Mouse (Mus musculus): ENCODE measurements around the gene Tmem14a.
A peak's percentile ranks its signal among the peaks of the same experiment; 100 is the strongest.
"Not testable (repeated sequence)": the region's sequence is repeated elsewhere in the genome, so short reads cannot be mapped to it uniquely, and the experiment has no call there.

Tmem14a gene

DNA sequence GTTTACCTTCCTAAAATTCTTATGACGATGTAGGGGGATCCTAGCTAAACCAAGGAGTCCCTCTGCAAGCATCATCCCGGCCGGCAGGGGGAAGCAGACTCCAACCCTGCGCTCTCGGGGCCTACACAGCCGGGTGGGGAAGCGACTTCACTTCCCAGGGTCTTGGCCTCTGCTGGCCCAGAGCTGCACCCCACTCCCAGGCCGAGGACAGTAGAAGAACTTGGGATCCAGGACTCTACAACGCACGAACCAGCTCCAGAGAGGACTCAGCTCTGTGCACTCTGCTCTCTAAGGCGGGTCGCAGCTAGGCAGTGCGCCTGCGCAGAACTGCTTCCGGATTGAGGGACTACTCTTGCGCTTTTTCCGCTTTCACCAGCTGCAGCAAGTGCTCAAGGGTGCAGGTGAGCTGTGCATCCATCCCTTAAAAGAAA, at the start of gene Tmem14a:
Tmem14a (plus strand) TSS at position 87 of the 431 bp plus-strand sequence.
- DNase-seq (ENCODE audit: extremely low read depth, low read depth, low spot score) = no peak

DNA sequence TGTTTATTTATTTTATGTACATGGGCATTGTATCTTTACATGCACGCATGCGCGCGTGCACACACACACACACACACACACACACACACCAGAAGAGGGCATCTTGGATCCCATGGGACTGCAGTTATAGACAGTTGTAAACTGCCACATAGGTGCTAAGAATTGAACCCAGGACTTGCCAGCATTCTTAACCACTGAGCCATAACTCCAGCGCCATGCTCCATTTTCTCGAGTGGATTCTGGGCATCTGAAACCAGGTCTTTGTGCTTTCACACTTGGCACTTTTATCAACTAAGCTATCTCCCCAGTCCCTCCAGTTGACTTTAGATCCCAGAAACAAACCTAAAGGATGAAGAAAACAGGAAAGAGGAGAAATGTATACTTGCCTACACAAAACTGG, 33.2 kb upstream of the Tmem14a start:
- no peak for DNase-seq (ENCODE audit: extremely low read depth, low read depth, low spot score)

DNA sequence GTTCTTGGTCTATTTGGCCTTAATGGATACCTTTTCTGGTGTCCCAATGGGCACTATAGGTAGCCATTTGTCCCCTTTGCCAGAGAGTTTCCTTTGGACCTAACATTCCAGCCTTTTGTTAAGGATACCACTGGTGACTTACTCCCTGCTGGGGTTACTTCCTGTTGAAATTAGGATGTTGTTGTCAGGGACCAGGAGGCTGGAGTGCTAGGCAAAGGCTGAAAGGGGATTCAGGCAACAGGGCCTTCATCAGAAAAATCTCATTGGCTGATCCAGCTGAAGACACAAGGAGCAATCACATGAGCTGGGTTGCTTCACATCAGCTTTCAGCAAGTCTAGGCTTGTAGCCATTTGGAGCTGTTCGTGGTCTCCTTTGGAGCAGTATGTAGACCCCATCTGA, 12.1 kb upstream of the Tmem14a start:
- no peak for DNase-seq (ENCODE audit: extremely low read depth, low read depth, low spot score)

DNA sequence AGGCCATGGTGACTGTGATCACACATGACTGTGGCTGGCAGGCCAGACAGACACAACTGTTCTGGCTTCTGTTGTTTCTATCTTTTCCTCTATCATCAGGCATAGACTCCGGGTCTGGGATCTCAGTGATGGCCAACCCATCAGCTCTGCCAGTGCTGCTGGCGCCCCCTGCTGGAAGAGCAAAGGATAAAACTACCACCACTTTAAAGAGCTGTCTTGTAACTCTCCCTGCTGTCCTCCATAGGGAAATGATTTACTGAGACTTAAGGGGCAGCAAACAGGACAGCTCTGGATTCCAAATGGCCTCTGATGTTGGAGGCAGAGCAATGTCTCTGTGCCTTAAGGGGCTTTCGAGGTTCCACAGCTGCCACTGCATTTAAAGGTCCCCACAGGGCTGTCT, 4.8 kb upstream of the Tmem14a start:
- DNase-seq (ENCODE audit: extremely low read depth, low read depth, low spot score) = not testable (repeated sequence)

DNA sequence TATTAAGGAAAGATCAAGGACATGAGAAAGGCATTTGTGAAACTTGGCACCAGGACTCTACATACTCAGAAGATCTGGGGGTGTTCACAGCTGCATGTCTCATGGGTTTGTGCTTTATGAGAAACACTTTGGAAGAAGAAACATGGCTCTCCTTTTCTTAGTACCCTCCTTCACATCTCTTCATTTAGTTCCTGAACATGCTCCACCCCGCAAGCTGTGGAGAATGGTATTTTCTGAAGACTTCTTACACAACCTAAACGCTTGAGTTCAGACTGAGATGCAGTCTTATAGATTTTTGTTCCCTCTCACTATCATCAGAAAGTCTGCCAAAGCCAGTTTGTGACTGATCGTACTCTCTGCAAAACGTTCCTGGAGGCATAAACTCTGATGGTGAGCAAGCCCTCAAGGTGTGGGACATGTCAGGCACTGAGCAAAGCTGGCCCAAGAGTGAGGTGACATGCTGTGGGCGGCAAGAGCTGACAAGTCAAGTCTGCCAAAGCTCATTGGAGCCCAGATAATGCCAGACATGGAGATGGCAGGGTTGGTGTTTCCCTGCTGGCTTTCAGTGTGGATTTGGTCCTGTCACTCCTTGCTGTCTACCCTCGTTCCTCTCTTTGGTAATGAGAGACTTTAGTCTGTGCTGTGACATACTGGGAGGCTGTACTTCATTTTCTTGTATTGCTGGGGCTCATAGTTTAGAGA, 4.2 kb upstream of the Tmem14a start:
- not testable (repeated sequence) for DNase-seq (ENCODE audit: extremely low read depth, low read depth, low spot score)

DNA sequence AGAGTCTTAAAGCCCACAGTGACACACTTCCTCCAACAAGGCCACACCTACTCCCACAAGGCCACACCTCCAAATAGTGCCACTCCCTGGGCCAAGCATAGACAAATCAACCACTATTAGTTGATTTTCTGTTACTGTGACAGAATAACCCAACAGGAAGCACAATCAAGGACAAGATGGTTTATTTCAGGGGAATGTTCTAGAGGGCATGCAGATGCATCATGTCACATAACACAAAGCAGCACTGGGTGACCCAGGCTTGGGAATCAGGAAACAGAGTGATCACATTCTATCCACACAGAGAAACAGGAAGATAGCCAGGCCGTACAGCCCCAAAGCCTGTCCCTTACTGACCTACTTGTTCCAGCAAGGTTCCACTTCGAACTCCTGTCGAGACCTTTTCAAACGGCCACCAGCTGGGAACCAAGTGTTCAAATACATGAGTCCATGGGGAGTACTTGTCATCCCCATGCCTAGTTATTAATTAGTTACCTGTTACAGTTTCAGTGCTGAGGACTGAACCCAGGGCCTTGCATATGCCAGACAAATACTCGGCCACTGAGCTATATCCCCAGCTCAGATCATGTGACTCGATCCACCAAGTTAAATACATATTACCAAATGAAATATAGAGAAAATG, 9.5 kb downstream of the Tmem14a start:
- DNase-seq (ENCODE audit: extremely low read depth, low read depth, low spot score) = no peak

DNA sequence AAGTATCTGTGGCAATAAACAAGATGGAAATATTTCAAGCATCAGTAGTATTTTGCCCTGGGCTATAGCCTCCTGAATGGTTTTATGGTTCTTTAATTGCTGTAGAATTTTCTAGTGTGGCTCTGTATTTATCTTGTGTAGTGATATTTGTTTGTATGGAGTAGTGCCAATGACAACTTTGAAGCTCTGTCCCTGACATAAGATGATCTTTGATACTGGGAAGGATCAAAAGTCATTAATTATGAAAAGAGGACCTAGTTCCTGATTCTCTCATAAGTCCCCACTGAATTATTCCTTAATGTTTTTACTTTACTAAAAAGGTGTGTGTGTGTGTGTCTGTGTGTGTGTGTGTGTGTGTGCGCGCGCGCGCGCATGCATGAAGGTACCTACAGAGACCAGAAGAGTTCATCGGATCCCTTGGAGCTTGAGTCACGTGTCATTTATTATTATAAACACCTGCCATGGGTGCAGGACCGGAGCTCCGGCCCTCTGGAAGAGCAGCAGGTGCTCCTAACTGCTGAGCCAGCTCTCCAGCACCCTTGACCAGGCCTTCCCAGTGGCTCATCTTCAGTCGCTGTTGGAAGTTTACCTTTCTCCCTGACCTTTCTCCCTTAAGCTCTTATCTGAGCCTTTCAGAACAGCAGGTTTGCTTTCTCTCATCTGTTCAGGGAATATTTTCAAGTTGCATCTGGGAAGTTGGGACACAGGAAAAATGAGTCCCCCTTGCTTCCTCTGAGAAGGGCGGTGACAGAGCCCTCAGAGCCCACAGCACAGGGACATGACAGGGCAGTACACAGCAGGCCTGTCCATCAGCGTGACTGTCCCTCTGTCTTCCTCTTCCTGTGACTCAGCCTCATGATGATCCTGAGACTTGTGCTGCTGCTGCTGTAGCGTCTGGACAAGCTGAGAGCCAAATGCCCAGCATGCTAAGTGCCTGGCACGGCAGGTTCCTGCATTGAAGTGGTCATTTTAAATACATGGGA, 10.7 kb downstream of the Tmem14a start:
- DNase-seq (ENCODE audit: extremely low read depth, low read depth, low spot score) = not testable (repeated sequence)

DNA sequence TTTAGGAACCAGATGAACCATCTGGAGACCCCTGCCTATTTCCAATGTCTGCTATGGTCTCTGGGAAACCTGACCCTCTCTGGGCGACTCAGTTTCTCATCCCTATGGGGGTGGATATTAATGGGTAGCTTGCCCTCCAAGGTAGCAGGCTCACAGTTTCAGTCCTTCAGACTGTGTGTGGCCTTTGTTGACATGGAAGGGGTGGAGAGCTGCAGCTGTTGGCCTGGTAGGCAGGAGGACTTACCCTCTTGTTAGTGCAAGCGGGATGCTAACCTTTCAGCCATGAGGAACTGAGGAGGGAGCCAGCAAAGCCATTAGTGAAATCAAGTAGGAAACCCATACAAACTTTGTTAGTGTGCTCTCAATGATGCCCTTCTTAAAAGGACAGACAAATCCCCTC, 12.0 kb downstream of the Tmem14a start:
- no peak for DNase-seq (ENCODE audit: extremely low read depth, low read depth, low spot score)

DNA sequence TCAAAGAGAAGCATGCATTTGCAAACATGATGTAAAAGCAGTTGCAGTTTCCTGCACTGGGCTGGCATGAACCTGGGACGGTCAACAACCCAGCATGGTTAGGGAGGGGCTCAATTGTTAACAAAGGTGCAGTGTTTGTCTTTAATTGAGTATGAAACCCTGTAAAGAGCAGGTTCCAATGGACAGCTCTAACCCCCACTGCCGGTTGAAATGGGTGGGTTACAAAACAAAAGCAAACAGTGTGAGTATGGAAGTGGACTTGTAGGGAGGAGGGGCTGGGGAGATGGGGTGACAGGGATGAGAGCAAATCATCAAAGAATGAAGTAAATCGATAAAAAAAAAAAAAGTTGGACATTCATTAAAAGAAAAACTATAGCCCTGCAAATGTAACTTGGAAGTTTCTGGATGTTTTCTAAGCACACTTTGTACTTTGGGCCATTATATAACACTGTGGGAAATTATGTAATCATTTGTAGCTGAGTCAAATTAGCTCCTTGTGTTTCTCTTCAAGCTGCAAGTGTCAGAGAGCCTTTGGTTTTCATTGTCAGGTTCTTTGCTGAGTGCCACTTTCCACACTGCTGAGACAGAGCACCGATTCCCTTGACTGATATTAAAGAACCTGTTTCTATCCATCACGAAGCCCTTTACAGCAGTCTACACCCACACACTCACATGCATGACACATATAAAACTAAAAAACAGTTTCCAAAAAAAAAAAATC, 13.5 kb downstream of the Tmem14a start:
- DNase-seq (ENCODE audit: extremely low read depth, low read depth, low spot score) = no peak

DNA sequence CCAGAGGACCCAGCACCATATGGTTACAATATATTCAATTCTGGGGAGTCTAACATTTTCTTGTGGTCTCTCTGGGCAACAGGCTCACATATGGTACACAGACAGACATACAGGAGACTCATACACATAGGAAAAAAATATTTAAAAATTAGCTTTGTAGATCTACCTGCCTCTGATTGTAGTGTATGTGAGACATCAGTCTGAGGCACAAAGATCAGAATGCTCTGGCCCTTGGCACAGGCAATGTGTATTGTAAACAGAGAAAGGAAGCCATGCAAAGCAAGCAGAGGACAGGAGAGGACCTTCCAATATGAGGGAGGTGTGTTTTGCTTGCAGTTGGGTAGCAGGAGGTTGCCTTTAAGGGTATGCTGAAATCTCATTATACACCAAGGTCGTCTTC, 14.1 kb downstream of the Tmem14a start:
- no peak for DNase-seq (ENCODE audit: extremely low read depth, low read depth, low spot score)

DNA sequence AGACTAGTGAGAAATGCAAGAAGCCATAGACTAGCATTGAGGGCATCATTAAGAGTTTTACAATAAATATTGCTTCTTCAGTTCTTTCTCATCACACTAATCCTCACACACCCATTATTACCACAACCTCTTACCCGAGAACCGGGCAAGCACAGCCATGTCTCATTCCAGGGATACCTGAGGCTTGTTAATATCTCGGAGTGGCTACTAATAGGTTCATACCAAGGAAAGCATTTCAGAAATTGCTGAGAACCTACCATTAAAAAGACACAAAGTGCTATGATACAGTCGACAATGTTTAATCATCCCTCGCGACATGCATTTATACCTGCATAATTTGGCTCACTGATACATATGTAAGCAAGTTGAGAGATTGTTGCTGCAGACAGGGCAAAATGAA, 17.0 kb downstream of the Tmem14a start:
- no peak for DNase-seq (ENCODE audit: extremely low read depth, low read depth, low spot score)

DNA sequence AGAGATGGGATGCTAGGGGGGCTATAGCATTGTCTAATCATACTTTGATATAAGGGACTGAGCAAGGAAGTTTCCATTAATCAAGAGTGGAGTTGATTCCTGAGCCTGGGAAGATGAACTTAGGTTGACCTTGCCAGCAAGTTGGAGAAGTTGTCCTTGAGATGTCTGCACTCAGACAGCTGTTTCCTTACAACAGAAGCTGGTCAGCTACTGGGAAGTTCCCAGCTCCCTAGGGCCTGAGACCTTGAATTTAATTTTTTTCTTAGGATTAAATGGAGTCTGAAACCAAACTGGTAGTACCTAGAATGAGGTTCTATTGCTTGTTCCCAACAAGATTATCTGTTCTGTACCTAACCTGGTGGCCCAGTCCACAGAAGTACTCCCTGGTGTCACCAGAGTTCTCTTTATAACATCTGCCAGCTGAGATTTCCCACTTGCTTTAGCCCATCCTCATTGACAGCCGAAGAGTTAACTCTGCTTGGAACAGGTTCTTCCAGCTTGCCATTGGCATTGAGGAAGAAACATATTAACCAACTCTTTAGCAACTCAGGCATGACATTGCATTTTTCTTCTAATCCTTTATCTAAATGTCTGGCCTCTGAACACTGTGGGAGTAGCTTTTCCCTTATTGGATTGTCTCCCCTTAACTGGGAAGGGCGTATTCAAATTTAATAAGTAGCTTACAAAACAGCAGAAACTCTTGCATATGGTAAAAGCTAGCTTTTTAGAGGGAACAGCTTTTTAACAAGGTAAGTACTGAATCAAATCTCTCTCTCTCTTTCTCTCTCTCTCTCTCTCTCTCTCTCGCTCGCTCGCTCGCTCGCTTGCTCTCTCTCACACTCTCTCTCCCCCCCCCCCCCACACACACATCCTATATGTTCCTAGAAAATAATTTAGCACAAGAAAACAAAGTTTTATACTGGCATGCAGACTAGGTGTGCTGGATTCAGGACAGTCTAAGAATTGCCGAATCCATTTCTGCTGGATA, 21.8 kb downstream of the Tmem14a start, which contains the start of gene Gsta3:
Gsta3 (plus strand) TSS at position 679 of the 988 bp plus-strand sequence.
- DNase-seq (ENCODE audit: extremely low read depth, low read depth, low spot score) = peak; percentile 96

DNA sequence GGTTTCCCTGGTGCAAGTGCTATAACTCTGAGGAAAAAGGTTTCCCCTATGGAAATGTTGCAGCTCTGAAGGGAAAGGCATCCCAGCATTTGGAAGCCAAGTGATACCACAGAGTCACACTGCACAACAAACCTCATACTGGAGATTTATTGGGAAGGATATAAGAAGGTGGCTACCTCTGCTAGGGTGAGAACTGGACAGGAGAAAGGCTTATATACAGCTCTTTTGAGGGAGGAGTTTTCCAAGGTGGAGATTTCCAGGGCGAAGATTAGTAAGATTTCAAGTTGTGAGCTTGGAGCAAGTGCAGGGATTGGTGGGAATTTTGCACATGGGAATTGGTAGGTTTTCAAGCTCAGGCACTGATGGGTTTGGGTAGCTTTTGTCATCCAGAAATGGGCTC, 22.7 kb downstream of the Tmem14a start:
- no peak for DNase-seq (ENCODE audit: extremely low read depth, low read depth, low spot score)

DNA sequence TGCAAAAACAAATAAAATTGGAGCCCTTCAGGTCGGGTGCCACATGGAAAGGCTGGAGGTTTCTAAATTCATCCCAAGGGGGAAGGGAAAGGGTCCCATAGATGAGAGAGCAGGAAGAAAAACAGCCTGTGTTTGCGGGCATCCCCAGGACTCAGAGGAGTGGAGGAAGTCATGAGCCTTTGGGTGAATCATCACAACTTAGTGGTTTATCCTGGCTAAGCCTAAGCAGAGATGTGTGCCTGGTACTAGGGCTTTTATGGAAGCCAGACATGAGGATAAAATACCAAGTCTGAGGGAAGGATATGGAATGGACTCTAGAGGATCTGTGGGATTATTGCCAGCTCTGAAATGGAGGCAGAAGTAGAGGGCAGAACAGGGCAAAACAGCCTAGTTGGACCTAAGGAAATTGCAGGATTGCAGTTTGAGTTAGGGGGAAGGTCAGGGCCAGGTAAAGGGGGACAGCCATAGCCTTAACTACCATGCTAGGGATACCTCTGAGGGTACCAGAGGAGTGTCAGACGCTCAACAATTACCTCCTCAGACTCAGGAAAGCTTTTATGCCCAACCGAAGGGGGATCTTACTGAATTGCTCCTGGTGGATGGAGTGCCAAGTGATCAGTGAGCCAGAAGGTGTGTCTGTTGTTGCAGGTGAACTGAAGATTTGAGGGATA, 26.1 kb downstream of the Tmem14a start:
- no peak for DNase-seq (ENCODE audit: extremely low read depth, low read depth, low spot score)

DNA sequence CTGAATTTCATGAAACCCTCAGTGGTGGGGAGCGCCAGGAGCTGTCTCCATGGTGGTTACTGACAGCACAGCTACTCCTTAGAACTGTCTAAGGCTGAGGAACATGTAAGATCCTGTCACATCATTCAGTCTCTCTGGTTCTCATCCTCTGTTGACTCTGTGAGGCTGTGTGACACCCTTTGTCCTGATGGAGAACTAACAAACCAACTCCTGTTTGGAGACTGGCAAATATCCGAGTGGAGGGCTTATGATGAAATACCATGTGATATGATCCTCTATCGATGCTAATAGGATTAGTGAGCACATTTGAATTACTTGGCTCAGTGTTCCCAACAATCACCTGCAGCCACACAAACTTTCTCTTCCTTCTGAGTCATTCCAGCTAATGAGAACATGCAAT, 27.8 kb downstream of the Tmem14a start:
- DNase-seq (ENCODE audit: extremely low read depth, low read depth, low spot score) = no peak

DNA sequence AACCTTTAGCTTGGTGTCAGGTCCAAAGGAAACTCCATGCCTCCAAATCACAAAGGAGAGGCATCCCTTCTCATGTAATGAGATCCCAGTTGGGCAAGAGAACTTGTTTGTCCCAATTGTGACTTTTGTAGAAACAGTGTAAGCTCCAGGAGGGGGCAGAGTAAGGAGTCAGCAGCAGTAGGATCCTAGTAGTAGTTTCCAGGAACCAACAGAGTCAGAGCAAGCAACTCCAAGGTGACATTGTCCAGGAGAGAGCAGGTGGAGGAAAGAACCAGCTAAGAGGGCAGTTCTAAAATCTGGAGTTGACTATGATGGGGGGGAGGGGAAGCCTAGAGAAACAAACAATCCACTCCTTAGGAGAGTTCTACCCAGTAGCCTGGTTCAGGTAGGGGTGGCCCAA, 29.5 kb downstream of the Tmem14a start:
- no peak for DNase-seq (ENCODE audit: extremely low read depth, low read depth, low spot score)

DNA sequence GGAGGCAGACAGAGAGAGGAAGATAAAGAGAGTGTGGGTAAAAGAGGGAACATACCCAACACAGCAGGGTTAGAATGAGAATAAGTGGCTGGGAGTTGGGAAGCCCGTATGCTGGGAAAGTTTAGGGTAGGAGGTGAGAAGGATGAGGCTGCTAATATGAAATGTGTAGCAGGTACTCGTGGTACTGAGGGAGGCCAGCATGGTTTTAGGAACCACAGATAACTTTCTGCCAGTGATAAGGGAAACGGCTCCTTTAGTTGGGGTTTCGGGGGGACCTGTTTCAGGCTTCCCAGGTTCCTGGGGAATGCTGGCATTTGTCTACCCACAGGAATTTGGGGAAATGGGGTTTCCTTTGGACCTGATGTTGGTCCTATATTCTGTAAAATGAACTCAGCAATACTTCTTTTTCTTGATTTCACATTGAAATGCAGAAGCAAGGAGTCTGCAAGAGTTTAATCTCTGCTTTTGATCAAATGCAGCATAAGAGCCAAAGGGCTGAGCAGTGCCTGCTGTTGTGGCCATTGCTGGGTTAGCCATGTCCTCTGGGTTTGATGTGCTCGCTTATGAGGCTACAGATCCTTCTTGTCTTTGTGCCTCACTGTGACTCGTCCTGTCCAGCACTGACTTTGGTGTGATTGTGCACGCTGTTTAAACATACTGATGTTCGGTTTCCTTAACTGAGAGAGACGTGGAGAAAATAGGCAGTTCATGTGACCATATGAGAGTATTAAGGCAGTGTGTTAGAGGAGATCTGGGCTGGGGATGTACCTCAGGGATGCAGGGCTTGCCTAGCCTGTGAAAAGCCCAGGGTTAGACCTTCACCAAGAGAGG, 30.4 kb downstream of the Tmem14a start:
- DNase-seq (ENCODE audit: extremely low read depth, low read depth, low spot score) = no peak

DNA sequence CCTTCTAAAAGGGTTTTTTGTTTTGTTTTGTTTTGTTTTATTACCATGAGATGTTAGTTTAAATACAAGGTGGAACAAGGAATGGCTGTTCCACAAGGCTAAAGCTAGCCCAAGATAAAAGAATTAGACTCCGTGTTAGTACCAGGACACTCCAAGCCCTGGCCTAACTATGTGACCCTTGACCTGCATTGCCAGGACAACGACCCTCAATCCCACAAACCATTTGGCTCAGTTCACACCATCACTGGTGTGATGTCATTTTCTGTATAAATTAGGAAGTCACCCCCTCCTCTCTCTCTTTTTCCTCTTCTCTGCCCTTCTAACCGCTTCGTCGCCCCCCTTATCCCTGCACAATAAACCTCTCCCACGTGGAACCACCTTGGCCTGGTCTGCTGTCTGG, 33.3 kb downstream of the Tmem14a start:
- DNase-seq (ENCODE audit: extremely low read depth, low read depth, low spot score) = no peak

Measured in fat pad, adult 2 months (tissue).